Mouse (Mus musculus) 416B (cell line): Measurements from ENCODE around the gene Gfm2.

Experiments
- DNase-seq: peaks from one replicate; pipeline ENCODE4 v3.0.0; 2011; ENCODE audit warnings: low read depth

Gfm2 gene

GRCm38 (mm10) chr13:97187693-97188092 lies 50.0 kb downstream of the Gfm2 start:
- peak; percentile 86 for DNase-seq

- no peak for DNase-seq
Observed at GRCm38 (mm10) chr13:97192649-97193048, 54.9 kb downstream of the Gfm2 start.

- peak; percentile 18 for DNase-seq
Observed at GRCm38 (mm10) chr13:97193420-97193819, 55.7 kb downstream of the Gfm2 start.

- no peak for DNase-seq
Observed at GRCm38 (mm10) chr13:97196186-97196924, 58.6 kb downstream of the Gfm2 start.

- DNase-seq: no peak
Observed at GRCm38 (mm10) chr13:97196925-97197218, 59.1 kb downstream of the Gfm2 start.

GRCm38 (mm10) chr13:97197932-97198562 lies 60.3 kb downstream of the Gfm2 start, which contains the start of gene Hexb:
TSS of gene Hexb (minus strand) at chr13:97198357.
- peak; percentile 95 for DNase-seq

GRCm38 (mm10) chr13:97199123-97199522 lies 61.4 kb downstream of the Gfm2 start:
- DNase-seq: no peak

- DNase-seq: peak; percentile 24
Observed at GRCm38 (mm10) chr13:97201076-97201475, 63.3 kb downstream of the Gfm2 start.

GRCm38 (mm10) chr13:97201896-97202295 lies 64.2 kb downstream of the Gfm2 start:
- DNase-seq: no peak

GRCm38 (mm10) chr13:97205052-97205701 lies 67.4 kb downstream of the Gfm2 start:
- DNase-seq: peak; percentile 91

- DNase-seq: no peak
Observed at GRCm38 (mm10) chr13:97206046-97206445, 68.3 kb downstream of the Gfm2 start.

- DNase-seq: no peak
Observed at GRCm38 (mm10) chr13:97207472-97208111, 69.9 kb downstream of the Gfm2 start.

GRCm38 (mm10) chr13:97208112-97208478 lies 70.4 kb downstream of the Gfm2 start:
- DNase-seq: peak; percentile 52

- no peak for DNase-seq
Observed at GRCm38 (mm10) chr13:97208500-97209010, 70.8 kb downstream of the Gfm2 start.

- no peak for DNase-seq
Observed at GRCm38 (mm10) chr13:97214583-97215268, 77.0 kb downstream of the Gfm2 start.

- DNase-seq: no peak
Observed at GRCm38 (mm10) chr13:97215563-97215962, 77.8 kb downstream of the Gfm2 start.

- no peak for DNase-seq
Observed at GRCm38 (mm10) chr13:97216196-97216595, 78.5 kb downstream of the Gfm2 start.

GRCm38 (mm10) chr13:97220022-97220421 lies 82.3 kb downstream of the Gfm2 start:
- DNase-seq: no peak

- DNase-seq: no peak
Observed at GRCm38 (mm10) chr13:97223856-97224255, 86.1 kb downstream of the Gfm2 start.

- no peak for DNase-seq
Observed at GRCm38 (mm10) chr13:97224341-97224982, 86.7 kb downstream of the Gfm2 start.

- no peak for DNase-seq
Observed at GRCm38 (mm10) chr13:97225130-97225529, 87.4 kb downstream of the Gfm2 start.
